Mouse (Mus musculus) hindbrain, embryonic 15.5 days (tissue): ENCODE measurements around the gene Arl5c. TPM values are rescaled to one million over a fixed set of nuclear protein-coding genes. Genes with fewer than 3 reads are reported as not detected.

Source experiments
- ATAC-seq: fragments of 200-750 bp; cut with Nextera tagmentation; 2 replicates; pipeline ENCODE4 v1.8.0; 2017; ENCODE audit warnings: low read depth, moderate number of reproducible peaks, moderate TSS enrichment; ENCODE audit not compliant: low FRiP score
- H3K27ac ChIP-seq: fragments of 300-500 bp; sonication (generic); replicated peaks from 2 replicates; pipeline ENCODE4 v1.5.1; 2015; ENCODE audit warnings: mild to moderate bottlenecking, inconsistent platforms
- H3K27me3 ChIP-seq: fragments of 300-500 bp; sonication (generic); 2 replicates; pipeline ENCODE4 v1.6.1; 2015; ENCODE audit warnings: control low read depth, inconsistent platforms
- H3K36me3 ChIP-seq: fragments of 300-500 bp; sonication (generic); 2 replicates; pipeline ENCODE4 v1.6.1; 2015; ENCODE audit warnings: control low read depth, inconsistent platforms
- H3K4me1 ChIP-seq: fragments of 300-500 bp; sonication (generic); replicated peaks from 2 replicates; pipeline ENCODE4 v1.6.1; 2015; ENCODE audit warnings: control low read depth, inconsistent platforms
- H3K4me2 ChIP-seq: fragments of 300-500 bp; sonication (generic); 2 replicates; pipeline ENCODE4 v1.6.1; 2015; ENCODE audit warnings: moderate library complexity, mild to moderate bottlenecking, inconsistent platforms
- H3K4me3 ChIP-seq: fragments of 300-500 bp; sonication (generic); 2 replicates; pipeline ENCODE4 v1.5.1; 2015; ENCODE audit warnings: mild to moderate bottlenecking, inconsistent platforms
- H3K9ac ChIP-seq: fragments of 300-500 bp; sonication (generic); 2 replicates; pipeline ENCODE4 v1.6.1; 2015; ENCODE audit warnings: inconsistent platforms
- H3K9me3 ChIP-seq: fragments of 300-500 bp; sonication (generic); 2 replicates; pipeline ENCODE4 v1.6.1; 2016; ENCODE audit warnings: control low read depth, inconsistent platforms
- WGBS: fragments of 180-500 bp; shearing (Covaris S2); methylation state at CpG from one replicate; pipeline ENCODE4 v1.1.7; 2015; 5-methylcytosine and 5-hydroxymethylcytosine counted together
- polyA plus RNA-seq: library from polyadenylated mRNA; unstranded; fragments of >200 nt; fragmentation: Nextera tagmentation; extraction: Ambion mirVana; gene quantifications from 2 replicates; pipeline ENCODE4 v1.2.1, GENCODE M21; 2015

Gene Arl5c
- polyA plus RNA-seq, 1 experiment from 2014 or later, result 12.9 TPM

- Histone ChIP-seq H3K4me2 (no peak overlapping the region), H3K27ac (no peak overlapping the region), H3K4me3 (no peak overlapping the region), H3K9ac (no peak overlapping the region), H3K4me1 (peaks cover 3% of the 10 kb centered on the region; the same call in 1 of the 2 replicates), H3K36me3 (no peaks in the 10 kb centered on the region), H3K9me3 (no peaks in the 10 kb centered on the region), H3K27me3 (no peaks in the 10 kb centered on the region)
- 74% methylated on average over 2 of the region's 2 CpGs for WGBS
- ATAC-seq, result no peak
Measured at GRCm38 (mm10) chr11:97972434-97972833, 23.5 kb downstream of the Arl5c start.

- Histone ChIP-seq H3K27me3 (no peaks in the 10 kb centered on the region), H3K4me3 (no peak overlapping the region), H3K27ac (0 out of 2 replicates have a peak overlapping the region, but pooled peaks have one; percentile 33), H3K9me3 (no peaks in the 10 kb centered on the region), H3K36me3 (no peaks in the 10 kb centered on the region), H3K4me1 (peaks cover 9% of the 10 kb centered on the region), H3K9ac (no peak overlapping the region), H3K4me2 (no peak overlapping the region)
- 41% methylated on average over 7 of the region's 7 CpGs for WGBS
- ATAC-seq, result no peak
Measured at GRCm38 (mm10) chr11:97971232-97971631, 24.7 kb downstream of the Arl5c start.

GRCm38 (mm10) chr11:97970771-97971170 lies 25.2 kb downstream of the Arl5c start:
- Histone ChIP-seq H3K27ac (no peak overlapping the region), H3K9me3 (no peaks in the 10 kb centered on the region), H3K4me1 (peaks cover 9% of the 10 kb centered on the region), H3K27me3 (no peaks in the 10 kb centered on the region), H3K36me3 (no peaks in the 10 kb centered on the region), H3K4me2 (no peak overlapping the region), H3K9ac (no peak overlapping the region), H3K4me3 (no peak overlapping the region)
- no peak for ATAC-seq
- WGBS, result 79% methylated on average over 7 of the region's 7 CpGs

- Histone ChIP-seq H3K4me2 (no peak overlapping the region), H3K9me3 (no peaks in the 10 kb centered on the region), H3K27me3 (no peaks in the 10 kb centered on the region), H3K36me3 (no peaks in the 10 kb centered on the region), H3K4me1 (peaks cover 9% of the 10 kb centered on the region), H3K4me3 (no peak overlapping the region), H3K9ac (no peak overlapping the region), H3K27ac (no peak overlapping the region)
- WGBS, result 88% methylated on average over 5 of the region's 5 CpGs
- no peak for ATAC-seq
Measured at GRCm38 (mm10) chr11:97968385-97968784, 27.6 kb downstream of the Arl5c start.

- WGBS, result 31% methylated on average over 2 of the region's 2 CpGs
- peak; percentile 48; the same call in 1 of the 2 replicates for ATAC-seq
- peak overlapping the region; percentile 10; the same call in 1 of the 2 replicates for H3K27ac ChIP-seq
Measured at GRCm38 (mm10) chr11:97967114-97967513, 28.9 kb downstream of the Arl5c start.

GRCm38 (mm10) chr11:97960907-97961306 lies 35.1 kb downstream of the Arl5c start:
- Histone ChIP-seq H3K4me2 (no peak overlapping the region), H3K27ac (no peak overlapping the region), H3K27me3 (no peaks in the 10 kb centered on the region), H3K9ac (no peak overlapping the region), H3K4me1 (peaks cover 21% of the 10 kb centered on the region), H3K9me3 (no peaks in the 10 kb centered on the region), H3K36me3 (no peaks in the 10 kb centered on the region), H3K4me3 (no peak overlapping the region)
- 82% methylated on average over 1 of the region's 1 CpGs for WGBS
- ATAC-seq, result no peak

More at GRCm38 (mm10) chr11:97967114-97967513, 28.9 kb downstream of the Arl5c start:
- peaks cover 9% of the 10 kb centered on the region for H3K4me1 ChIP-seq
- H3K4me2 ChIP-seq, result no peak overlapping the region
- H3K36me3 ChIP-seq, result no peaks in the 10 kb centered on the region
- no peak overlapping the region for H3K4me3 ChIP-seq
- no peaks in the 10 kb centered on the region for H3K9me3 ChIP-seq
- no peak overlapping the region for H3K9ac ChIP-seq
- no peaks in the 10 kb centered on the region for H3K27me3 ChIP-seq

GRCm38 (mm10) chr11:97959300-97959680 lies 36.7 kb downstream of the Arl5c start:
- no peaks in the 10 kb centered on the region for H3K36me3 ChIP-seq
- no peak overlapping the region for H3K4me2 ChIP-seq
- no peaks in the 10 kb centered on the region for H3K27me3 ChIP-seq
- H3K4me1 ChIP-seq, result peaks cover 26% of the 10 kb centered on the region
- peak; percentile 49; the same call in 1 of the 2 replicates for ATAC-seq
- 38% methylated on average over 5 of the region's 5 CpGs for WGBS
- no peak overlapping the region for H3K4me3 ChIP-seq
- no peaks in the 10 kb centered on the region for H3K9me3 ChIP-seq
- H3K9ac ChIP-seq, result no peak overlapping the region
- 0 out of 2 replicates have a peak overlapping the region, but pooled peaks have one; percentile 36 for H3K27ac ChIP-seq

GRCm38 (mm10) chr11:97958641-97959299 lies 37.2 kb downstream of the Arl5c start:
- Histone ChIP-seq H3K27me3 (no peaks in the 10 kb centered on the region), H3K36me3 (no peaks in the 10 kb centered on the region), H3K9me3 (no peaks in the 10 kb centered on the region), H3K4me1 (peaks cover 26% of the 10 kb centered on the region), H3K4me3 (no peak overlapping the region), H3K27ac (0 out of 2 replicates have a peak overlapping the region, but pooled peaks have one; percentile 36), H3K4me2 (no peak overlapping the region), H3K9ac (no peak overlapping the region)
- WGBS, result 76% methylated on average over 7 of the region's 7 CpGs
- ATAC-seq, result no peak

- WGBS, result 40% methylated on average over 6 of the region's 6 CpGs
- no peak overlapping the region for H3K27ac ChIP-seq
- H3K36me3 ChIP-seq, result no peaks in the 10 kb centered on the region
- H3K4me3 ChIP-seq, result no peak overlapping the region
- no peak overlapping the region for H3K9ac ChIP-seq
- peak; percentile 65; the same call in 1 of the 2 replicates for ATAC-seq
- no peaks in the 10 kb centered on the region for H3K9me3 ChIP-seq
- H3K4me2 ChIP-seq, result no peak overlapping the region
- peaks cover 26% of the 10 kb centered on the region for H3K4me1 ChIP-seq
- H3K27me3 ChIP-seq, result no peaks in the 10 kb centered on the region
Measured at GRCm38 (mm10) chr11:97956905-97957560, 38.9 kb downstream of the Arl5c start.

GRCm38 (mm10) chr11:97955915-97956314 lies 40.1 kb downstream of the Arl5c start:
- Histone ChIP-seq H3K4me2 (no peak overlapping the region), H3K27ac (0 out of 2 replicates have a peak overlapping the region, but pooled peaks have one; percentile 12), H3K36me3 (no peaks in the 10 kb centered on the region), H3K9me3 (no peaks in the 10 kb centered on the region), H3K4me3 (no peak overlapping the region), H3K9ac (no peak overlapping the region), H3K27me3 (no peaks in the 10 kb centered on the region), H3K4me1 (peaks cover 26% of the 10 kb centered on the region)
- ATAC-seq, result peak; percentile 28; the same call in 1 of the 2 replicates
- WGBS, result 28% methylated on average over 4 of the region's 4 CpGs

- Histone ChIP-seq H3K4me3 (no peak overlapping the region), H3K9me3 (no peaks in the 10 kb centered on the region), H3K27me3 (no peaks in the 10 kb centered on the region), H3K4me2 (no peak overlapping the region), H3K4me1 (peaks cover 31% of the 10 kb centered on the region), H3K36me3 (no peaks in the 10 kb centered on the region), H3K27ac (no peak overlapping the region), H3K9ac (no peak overlapping the region)
- ATAC-seq, result no peak
- WGBS, result 80% methylated on average over 9 of the region's 9 CpGs
Measured at GRCm38 (mm10) chr11:97955146-97955902, 40.7 kb downstream of the Arl5c start.
